Mouse (Mus musculus) kidney, embryonic 16.5 days (tissue): ENCODE measurements around the gene Slc7a6os. TPM values are rescaled to one million over a fixed set of nuclear protein-coding genes. Genes with fewer than 3 reads are reported as not detected.

ENCODE experiments used
- ATAC-seq: fragments of 200-750 bp; cut with Nextera tagmentation; 2 replicates; pipeline ENCODE4 v1.8.0; 2017; ENCODE audit warnings: moderate TSS enrichment; ENCODE audit not compliant: low FRiP score, low TSS enrichment
- H3K27ac ChIP-seq: fragments of 300-500 bp; sonication (generic); 2 replicates; pipeline ENCODE4 v1.5.1; 2014; ENCODE audit warnings: low read length
- H3K27me3 ChIP-seq: fragments of 300-500 bp; sonication (generic); 2 replicates; pipeline ENCODE4 v1.6.1; 2014; ENCODE audit warnings: low read length, control low read depth, mixed read lengths; ENCODE audit not compliant: insufficient read depth
- H3K36me3 ChIP-seq: fragments of 300-500 bp; sonication (generic); 2 replicates; pipeline ENCODE4 v1.6.1; 2014; ENCODE audit warnings: low read length, control low read depth, mixed read lengths; ENCODE audit not compliant: insufficient read depth
- H3K4me1 ChIP-seq: fragments of 300-500 bp; sonication (generic); 2 replicates; pipeline ENCODE4 v1.6.1; 2014; ENCODE audit warnings: low read length, control low read depth, mixed read lengths; ENCODE audit not compliant: insufficient read depth
- H3K4me2 ChIP-seq: fragments of 300-500 bp; sonication (generic); replicated peaks from 2 replicates; pipeline ENCODE4 v1.6.1; 2014; ENCODE audit warnings: low read depth, low read length
- H3K4me3 ChIP-seq: fragments of 300-500 bp; sonication (generic); 2 replicates; pipeline ENCODE4 v1.5.1; 2014; ENCODE audit warnings: mild to moderate bottlenecking, low read length
- H3K9ac ChIP-seq: fragments of 300-500 bp; sonication (generic); replicated peaks from 2 replicates; pipeline ENCODE4 v1.6.1; 2014; ENCODE audit warnings: low read length
- H3K9me3 ChIP-seq: fragments of 300-500 bp; sonication (generic); 2 replicates; pipeline ENCODE4 v1.6.1; 2016; ENCODE audit warnings: low read length, control low read depth
- WGBS: fragments of 180-500 bp; shearing (Covaris S2); extraction: QIAGEN DNeasy Blood & Tissue Kit; methylation state at CpG from one replicate; pipeline ENCODE4 v1.1.7; 2014; 5-methylcytosine and 5-hydroxymethylcytosine counted together
- polyA plus RNA-seq: library from polyadenylated mRNA; unstranded; fragments of >200 nt; fragmentation: Nextera tagmentation; extraction: Ambion mirVana; gene quantifications from 2 replicates; pipeline ENCODE4 v1.2.1, GENCODE M21; 2015

Slc7a6os gene
- polyA plus RNA-seq, 1 experiment from 2014 or later = 32.4 TPM

- peaks cover 5% of the 10 kb centered on the region; the same call in 1 of the 2 replicates for H3K36me3 ChIP-seq
- no peak overlapping the region for H3K4me3 ChIP-seq
- no peak overlapping the region for H3K27ac ChIP-seq
- H3K9ac ChIP-seq = no peak overlapping the region
- no peaks in the 10 kb centered on the region for H3K27me3 ChIP-seq
- H3K9me3 ChIP-seq = no peaks in the 10 kb centered on the region
- ATAC-seq = no peak
- no peak overlapping the region for H3K4me2 ChIP-seq
- 52% methylated on average over 8 of the region's 8 CpGs for WGBS
- peaks cover 16% of the 10 kb centered on the region; the same call in 1 of the 2 replicates for H3K4me1 ChIP-seq
Measured at GRCm38 (mm10) chr8:106185628-106186270, 25.0 kb downstream of the Slc7a6os start.

- Histone ChIP-seq H3K4me3 (no peak overlapping the region), H3K9me3 (no peaks in the 10 kb centered on the region), H3K4me2 (no peak overlapping the region), H3K27me3 (no peaks in the 10 kb centered on the region), H3K27ac (no peak overlapping the region), H3K4me1 (peaks cover 10% of the 10 kb centered on the region), H3K36me3 (no peaks in the 10 kb centered on the region), H3K9ac (no peak overlapping the region)
- 75% methylated on average over 2 of the region's 2 CpGs for WGBS
- ATAC-seq = no peak
Measured at GRCm38 (mm10) chr8:106178428-106178827, 32.3 kb downstream of the Slc7a6os start.

DNA sequence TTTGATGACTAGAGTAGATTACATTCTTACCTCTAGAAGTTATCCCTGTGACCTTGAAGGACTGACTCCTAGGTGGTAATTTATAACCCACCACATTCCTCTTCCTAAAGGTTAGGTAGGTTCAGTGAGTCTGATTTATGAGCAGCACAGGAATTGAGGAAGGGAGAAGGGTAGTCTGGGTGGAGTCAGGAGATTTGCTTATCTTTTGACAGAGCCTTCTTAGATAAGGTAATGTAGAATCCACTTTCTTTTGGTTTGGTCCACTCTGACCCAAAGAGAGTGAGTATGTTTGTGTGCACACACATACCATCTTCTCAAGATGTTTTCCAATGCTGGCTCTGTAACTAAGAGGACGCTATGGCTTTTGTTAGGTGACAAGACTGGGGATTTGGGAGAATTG lies 33.1 kb downstream of the Slc7a6os start:
- Histone ChIP-seq H3K4me1 (peaks cover 10% of the 10 kb centered on the region), H3K4me3 (no peak overlapping the region), H3K27ac (no peak overlapping the region), H3K36me3 (no peaks in the 10 kb centered on the region), H3K9me3 (no peaks in the 10 kb centered on the region), H3K4me2 (no peak overlapping the region), H3K9ac (no peak overlapping the region), H3K27me3 (no peaks in the 10 kb centered on the region)
- ATAC-seq = no peak
- 71% methylated on average over 1 of the region's 1 CpGs for WGBS

DNA sequence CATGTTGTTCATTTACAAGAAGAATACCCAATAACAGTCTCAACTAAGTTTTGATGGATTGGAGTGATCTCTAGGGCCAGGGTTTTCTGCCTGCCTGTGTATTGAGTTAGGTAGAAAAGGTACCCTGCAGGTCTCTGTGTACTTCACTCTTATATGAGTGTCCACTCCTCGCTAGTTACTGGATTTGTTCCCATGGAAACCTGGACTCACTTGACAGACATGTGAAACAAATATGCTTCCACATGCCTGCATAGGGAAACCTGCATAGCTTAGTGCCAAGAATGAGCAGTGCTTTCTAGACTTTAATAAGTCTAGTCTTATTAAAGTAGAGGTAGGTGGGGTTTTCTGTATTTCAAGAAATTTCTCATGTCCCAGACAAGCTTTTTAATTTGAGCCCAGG lies 33.8 kb downstream of the Slc7a6os start:
- peaks cover 10% of the 10 kb centered on the region for H3K4me1 ChIP-seq
- H3K4me3 ChIP-seq = no peak overlapping the region
- no peaks in the 10 kb centered on the region for H3K36me3 ChIP-seq
- ATAC-seq = no peak
- no peaks in the 10 kb centered on the region for H3K27me3 ChIP-seq
- 31% methylated on average over 1 of the region's 1 CpGs for WGBS
- no peaks in the 10 kb centered on the region for H3K9me3 ChIP-seq
- no peak overlapping the region for H3K4me2 ChIP-seq
- H3K27ac ChIP-seq = no peak overlapping the region
- no peak overlapping the region for H3K9ac ChIP-seq

DNA sequence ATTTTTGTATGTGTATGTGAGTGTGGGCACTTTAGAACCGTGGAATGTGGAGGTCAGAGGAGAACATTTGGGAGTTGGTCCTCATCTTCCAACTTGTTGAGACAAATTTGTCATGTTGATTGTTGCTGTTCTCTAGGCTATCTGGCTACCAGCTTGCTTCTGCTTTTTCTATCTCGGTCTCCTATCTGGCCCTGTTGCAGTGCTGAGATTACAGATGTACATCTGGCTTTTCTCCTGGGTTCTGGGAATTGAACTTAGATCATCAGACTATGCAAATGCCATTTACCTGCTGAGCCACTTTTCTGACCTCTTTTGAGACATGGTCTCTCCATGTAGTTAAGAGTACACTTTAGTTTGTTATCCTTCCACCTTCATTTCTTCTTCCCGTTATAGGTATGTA lies 37.2 kb downstream of the Slc7a6os start:
- no peak overlapping the region for H3K4me2 ChIP-seq
- no peaks in the 10 kb centered on the region for H3K27me3 ChIP-seq
- no peak overlapping the region for H3K9ac ChIP-seq
- no peaks in the 10 kb centered on the region for H3K9me3 ChIP-seq
- H3K4me1 ChIP-seq = peaks cover 17% of the 10 kb centered on the region
- WGBS = 89% methylated on average over 3 of the region's 3 CpGs
- H3K27ac ChIP-seq = no peak overlapping the region
- no peaks in the 10 kb centered on the region for H3K36me3 ChIP-seq
- ATAC-seq = no peak
- H3K4me3 ChIP-seq = no peak overlapping the region

DNA sequence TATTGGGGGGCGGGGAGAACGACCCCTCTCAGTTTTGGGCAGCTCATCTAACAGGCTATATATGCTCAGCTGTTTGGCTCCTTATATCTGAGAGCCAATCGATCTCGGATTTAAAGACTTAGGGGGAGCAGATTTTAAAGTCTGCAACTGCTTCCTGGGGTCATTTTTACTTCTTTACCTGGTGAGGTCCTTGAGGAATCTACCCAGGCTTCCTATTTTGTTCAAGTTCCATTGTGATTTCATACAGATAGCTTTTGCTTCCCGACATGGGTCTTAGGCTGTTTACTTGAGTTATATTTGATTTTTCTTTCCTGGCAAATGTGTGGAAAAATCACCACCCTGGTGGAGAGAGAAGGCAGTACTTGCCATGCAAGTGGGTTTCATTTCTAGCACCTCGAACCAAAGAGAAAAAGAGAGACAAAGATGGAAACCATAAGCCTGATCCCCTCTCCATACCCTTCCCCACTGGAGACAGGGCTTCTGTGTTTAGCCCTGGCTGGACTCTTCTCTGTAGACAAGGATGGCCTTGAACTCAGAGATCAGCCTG lies 40.7 kb downstream of the Slc7a6os start:
- Histone ChIP-seq H3K4me3 (peak overlapping the region; percentile 91), H3K36me3 (no peaks in the 10 kb centered on the region), H3K9me3 (no peaks in the 10 kb centered on the region), H3K4me1 (peaks cover 15% of the 10 kb centered on the region), H3K27me3 (no peaks in the 10 kb centered on the region), H3K4me2 (peak overlapping the region; percentile 95), H3K27ac (no peak overlapping the region), H3K9ac (peak overlapping the region; percentile 87)
- 28% methylated on average over 6 of the region's 6 CpGs for WGBS
- no peak for ATAC-seq

DNA sequence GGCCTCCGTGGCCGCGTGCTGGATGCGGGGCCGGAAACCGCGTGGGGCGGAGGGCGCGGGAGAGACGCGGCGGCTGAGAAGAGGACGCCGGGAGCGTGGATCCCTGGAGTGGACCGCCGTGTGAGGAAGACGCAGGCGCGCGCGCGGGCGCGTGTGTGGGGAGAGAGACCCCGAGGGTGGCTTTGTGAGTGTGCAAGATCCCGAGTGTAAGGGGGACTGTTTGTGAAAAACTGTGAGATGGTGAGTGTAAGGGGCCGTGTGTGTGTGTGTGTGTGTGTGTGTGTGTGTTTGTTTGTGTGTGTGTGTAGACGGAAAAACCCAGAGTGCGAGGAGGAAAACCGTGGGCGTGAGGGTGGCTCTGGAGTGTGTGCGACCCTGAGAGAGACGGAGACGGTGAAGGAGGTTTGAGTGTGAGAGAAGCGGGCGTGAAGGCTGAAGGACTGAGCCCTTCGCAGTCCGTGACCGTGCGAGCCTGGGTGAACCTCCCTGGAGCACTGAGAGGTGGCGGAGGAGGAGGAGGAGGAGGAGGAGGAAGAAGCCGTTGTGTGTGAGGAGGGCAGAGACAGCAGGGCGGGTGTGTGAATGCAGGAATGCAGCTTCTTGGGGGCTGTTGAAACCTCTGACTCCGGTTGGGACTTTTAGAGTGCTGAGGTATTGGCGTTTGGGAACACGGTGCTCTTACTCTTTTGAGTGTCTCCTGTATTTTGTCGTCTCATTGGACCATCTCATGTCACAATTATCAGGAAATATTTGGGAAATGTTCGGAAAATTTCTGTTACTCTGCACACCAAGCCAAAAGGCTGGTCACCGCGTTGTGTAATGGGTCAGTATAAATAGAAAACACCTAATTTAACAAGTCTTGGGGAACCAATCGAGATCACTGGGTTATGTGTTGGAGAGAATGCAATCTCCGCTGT lies 41.5 kb downstream of the Slc7a6os start:
- H3K36me3 ChIP-seq = 0 out of 2 replicates have a peak, but pooled peaks cover under 1% of the 10 kb centered on the region
- H3K4me1 ChIP-seq = peaks cover 15% of the 10 kb centered on the region
- peak overlapping the region; percentile 87 for H3K9ac ChIP-seq
- H3K9me3 ChIP-seq = no peaks in the 10 kb centered on the region
- peak; percentile 66 for ATAC-seq
- no peaks in the 10 kb centered on the region for H3K27me3 ChIP-seq
- H3K4me3 ChIP-seq = peak overlapping the region; percentile 91
- peak overlapping the region; percentile 79 for H3K27ac ChIP-seq
- under 1% methylated on average over 49 of the region's 54 CpGs for WGBS
- H3K4me2 ChIP-seq = peak overlapping the region; percentile 95

DNA sequence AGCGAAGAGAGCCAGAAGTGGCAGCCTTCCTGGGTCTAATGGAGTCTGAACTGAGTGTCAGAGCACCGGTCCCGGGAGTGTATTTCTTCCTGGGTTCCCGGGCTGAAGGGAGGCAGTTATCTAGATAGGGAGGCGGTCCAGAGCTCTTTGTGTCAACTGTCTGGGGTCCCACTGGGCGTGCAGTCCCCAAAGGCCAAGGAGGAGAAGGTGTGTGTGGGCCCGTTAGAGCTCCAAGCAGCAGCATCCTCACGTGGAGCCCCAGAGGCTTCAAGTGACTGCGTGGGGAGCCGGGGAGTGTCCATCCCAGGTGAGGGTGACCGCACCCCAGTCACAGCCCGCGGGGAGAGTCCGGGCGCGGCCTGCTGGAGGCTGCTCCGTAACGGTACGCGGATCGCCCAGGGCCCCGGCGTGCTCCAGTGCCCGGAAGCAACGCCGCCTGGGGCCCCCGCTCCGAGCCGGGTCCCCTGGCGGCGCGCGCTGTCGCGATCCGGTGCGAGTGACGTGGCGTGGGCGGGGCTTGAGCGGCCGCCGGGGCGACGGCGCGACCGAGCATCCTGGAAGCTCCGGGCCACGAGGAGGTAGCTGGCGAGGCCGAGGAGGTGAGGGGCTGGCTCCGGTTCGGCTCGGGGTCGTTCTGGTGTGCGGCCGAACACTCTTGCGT lies 42.2 kb downstream of the Slc7a6os start, which contains the start of gene Slc7a6:
Slc7a6 (plus strand) TSS at position 502 of the 661 bp plus-strand sequence.
- H3K36me3 ChIP-seq = peaks cover 8% of the 10 kb centered on the region; the same call in 1 of the 2 replicates
- no peaks in the 10 kb centered on the region for H3K27me3 ChIP-seq
- no peaks in the 10 kb centered on the region for H3K9me3 ChIP-seq
- H3K9ac ChIP-seq = peak within 1 kb of the TSS; percentile 87
- peak within 1 kb of the TSS; percentile 95 for H3K4me2 ChIP-seq
- WGBS = under 1% methylated on average over 46 of the region's 59 CpGs
- ATAC-seq = peak; percentile 90
- H3K4me1 ChIP-seq = peaks cover 15% of the 10 kb centered on the region
- peak within 1 kb of the TSS; percentile 91 for H3K4me3 ChIP-seq
- H3K27ac ChIP-seq = peak within 1 kb of the TSS; percentile 79

GRCm38 (mm10) chr8:106165460-106165859 lies 45.3 kb downstream of the Slc7a6os start:
- ATAC-seq = no peak
- no peak overlapping the region for H3K27ac ChIP-seq
- no peak overlapping the region for H3K9ac ChIP-seq
- peaks cover 27% of the 10 kb centered on the region for H3K36me3 ChIP-seq
- H3K4me3 ChIP-seq = no peak overlapping the region
- 42% methylated on average over 4 of the region's 4 CpGs for WGBS
- H3K9me3 ChIP-seq = no peaks in the 10 kb centered on the region
- H3K4me1 ChIP-seq = peaks cover 15% of the 10 kb centered on the region
- no peaks in the 10 kb centered on the region for H3K27me3 ChIP-seq
- H3K4me2 ChIP-seq = no peak overlapping the region
